Mouse (Mus musculus): ENCODE measurements around the gene Myom1.

GRCm38 (mm10) chr17:71038812-71039211 is 36.4 kb downstream of the Myom1 start:
- TF ChIP-seq TAL1 (IDR thresholded peaks at IDR 0.05; ENCODE audit: low read length) (no peak), GATA1 (IDR thresholded peaks at IDR 0.05; ENCODE audit: low read length) (no peak)

All from erythroblast, embryonic 14.5 days (primary cell).